Mouse (Mus musculus) thymus, postnatal 4 days (tissue): ENCODE measurements at regions not wholly inside any gene's neighbourhood (a gene's known extent, or its start where the extent isn't known, plus 50 kb on each side); places are given as distances from the start of the nearest gene placed in this dataset.

Source experiments
- DNase-seq: peaks from one replicate; pipeline ENCODE4 v3.0.0; 2021

DNA sequence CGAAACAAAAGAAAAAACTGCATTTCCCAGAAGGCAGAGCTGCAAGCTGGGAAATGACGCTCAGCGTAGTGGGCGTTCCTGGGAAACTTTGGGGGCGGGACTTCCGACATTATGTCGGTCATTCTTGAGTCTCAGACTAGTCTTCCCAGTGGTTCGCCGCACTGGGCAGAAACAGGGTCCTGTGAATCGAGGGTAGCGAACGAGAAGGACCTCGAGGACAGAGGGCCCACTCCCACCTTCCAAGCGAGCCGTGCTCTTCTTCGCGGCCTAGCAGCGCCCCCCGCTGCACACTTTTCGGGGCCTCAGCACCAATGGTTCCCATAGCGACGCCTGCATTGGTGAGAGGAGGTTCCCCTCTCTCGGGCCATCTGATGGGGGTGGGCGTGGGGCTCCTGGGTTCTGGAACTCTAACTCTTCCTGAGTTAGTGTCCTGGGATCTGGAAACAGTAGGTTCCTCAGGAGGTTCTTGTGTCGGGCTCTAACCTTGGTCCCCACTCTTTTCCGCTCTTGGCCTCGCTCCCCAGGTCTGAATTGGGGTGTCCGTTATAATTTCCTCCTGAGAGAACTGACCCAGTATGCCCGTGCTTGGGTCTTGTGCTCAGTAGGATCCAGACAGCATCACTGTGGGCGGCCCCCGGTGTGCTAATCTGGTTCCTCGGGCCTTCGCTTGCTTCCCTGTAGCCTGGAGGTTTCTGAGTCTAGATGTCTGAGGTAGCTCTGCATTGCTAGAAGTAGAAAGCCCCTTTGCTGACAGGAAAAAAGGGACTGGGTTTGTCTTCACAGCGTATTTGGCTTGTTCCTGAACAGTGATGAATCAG is 52.8 kb upstream of the Gramd1a start:
- peak; percentile 84 for DNase-seq

GRCm38 (mm10) chr7:31207563-31208236 is 52.0 kb upstream of the Gramd1a start:
- no peak for DNase-seq
